Mouse (Mus musculus) liver, embryonic 11.5 days (tissue): ENCODE results near the gene 4930512M02Rik. TPM values are rescaled to one million over a fixed set of nuclear protein-coding genes. Genes with fewer than 3 reads are reported as not detected.

ENCODE experiments used
- ATAC-seq: fragments of 200-750 bp; cut with Nextera tagmentation; replicated peaks from 2 replicates; pipeline ENCODE4 v1.8.0; 2017; ENCODE audit warnings: moderate number of reproducible peaks, mild to moderate bottlenecking, moderate TSS enrichment, moderate library complexity; ENCODE audit not compliant: low FRiP score
- DNase-seq: peaks from one replicate; pipeline ENCODE4 v3.0.0-alpha.2; 2017; ENCODE audit warnings: low spot score
- H3K27ac ChIP-seq: fragments of 300-500 bp; sonication (generic); 2 replicates; pipeline ENCODE4 v1.5.1; 2014; ENCODE audit warnings: mild to moderate bottlenecking, low read depth, low read length, control low read depth
- H3K27me3 ChIP-seq: fragments of 300-500 bp; sonication (generic); replicated peaks from 2 replicates; pipeline ENCODE4 v1.6.1; 2014; ENCODE audit warnings: low read length, mixed read lengths; ENCODE audit not compliant: control insufficient read depth, insufficient read depth
- H3K36me3 ChIP-seq: fragments of 300-500 bp; sonication (generic); 2 replicates; pipeline ENCODE4 v1.6.1; 2014; ENCODE audit warnings: mild to moderate bottlenecking, low read length, moderate library complexity, mixed read lengths; ENCODE audit not compliant: control insufficient read depth, insufficient read depth
- H3K4me1 ChIP-seq: fragments of 300-500 bp; sonication (generic); replicated peaks from 2 replicates; pipeline ENCODE4 v1.6.1; 2014; ENCODE audit warnings: low read length, mixed read lengths; ENCODE audit not compliant: control insufficient read depth, insufficient read depth
- H3K4me2 ChIP-seq: fragments of 300-500 bp; sonication (generic); 2 replicates; pipeline ENCODE4 v1.6.1; 2014; ENCODE audit warnings: mild to moderate bottlenecking, control low read depth, moderate library complexity
- H3K4me3 ChIP-seq: fragments of 300-500 bp; sonication (generic); 2 replicates; pipeline ENCODE4 v1.5.1; 2014; ENCODE audit warnings: low read depth, low read length, control low read depth
- H3K9ac ChIP-seq: fragments of 300-500 bp; sonication (generic); 2 replicates; pipeline ENCODE4 v1.6.1; 2014; ENCODE audit warnings: low read depth, low read length, control low read depth
- H3K9me3 ChIP-seq: fragments of 300-500 bp; sonication (generic); 2 replicates; pipeline ENCODE4 v1.6.1; 2016; ENCODE audit warnings: low read length, inconsistent platforms, mixed read lengths; ENCODE audit not compliant: control insufficient read depth
- WGBS: fragments of 180-500 bp; shearing (Covaris S2); extraction: QIAGEN DNeasy Blood & Tissue Kit; methylation state at CpG from one replicate; pipeline ENCODE4 v1.1.7; 2014; 5-methylcytosine and 5-hydroxymethylcytosine counted together
- polyA plus RNA-seq: library from polyadenylated mRNA; unstranded; fragments of >200 nt; fragmentation: Nextera tagmentation; extraction: Ambion mirVana; gene quantifications from 2 replicates; pipeline ENCODE4 v1.2.1, GENCODE M21; 2014

4930512M02Rik gene
- polyA plus RNA-seq, 1 experiment from 2014 or later = not detected

- Histone ChIP-seq H3K4me1 (peaks cover 16% of the 10 kb centered on the region), H3K36me3 (no peaks in the 10 kb centered on the region), H3K9me3 (no peaks in the 10 kb centered on the region), H3K27me3 (no peaks in the 10 kb centered on the region), H3K9ac (no peak overlapping the region), H3K4me3 (no peak overlapping the region), H3K27ac (peak overlapping the region; percentile 60), H3K4me2 (0 out of 2 replicates have a peak overlapping the region, but pooled peaks have one; percentile 26)
- DNase-seq (no peak), ATAC-seq (peak; percentile 22)
- 71% methylated on average over 4 of the region's 4 CpGs for WGBS
Measured at GRCm38 (mm10) chr11:11657634-11658033, 30.0 kb upstream of the 4930512M02Rik start.

- peak overlapping the region; percentile 60 for H3K27ac ChIP-seq
- DNase-seq = peak; percentile 45
- no peaks in the 10 kb centered on the region for H3K9me3 ChIP-seq
- H3K9ac ChIP-seq = no peak overlapping the region
- no peaks in the 10 kb centered on the region for H3K27me3 ChIP-seq
- peak; percentile 93 for ATAC-seq
- H3K4me3 ChIP-seq = no peak overlapping the region
- H3K36me3 ChIP-seq = no peaks in the 10 kb centered on the region
- peaks cover 16% of the 10 kb centered on the region for H3K4me1 ChIP-seq
- peak overlapping the region; percentile 26 for H3K4me2 ChIP-seq
- 20% methylated on average over 5 of the region's 5 CpGs for WGBS
Measured at GRCm38 (mm10) chr11:11656995-11657530, 29.4 kb upstream of the 4930512M02Rik start.

GRCm38 (mm10) chr11:11656388-11656787 is 28.8 kb upstream of the 4930512M02Rik start:
- H3K27me3 ChIP-seq = no peaks in the 10 kb centered on the region
- ATAC-seq (peak; percentile 14; the same call in 1 of the 2 replicates), DNase-seq (no peak)
- H3K27ac ChIP-seq = peak overlapping the region; percentile 35; the same call in 1 of the 2 replicates
- H3K4me3 ChIP-seq = no peak overlapping the region
- peak overlapping the region; percentile 26 for H3K4me2 ChIP-seq
- WGBS = 43% methylated on average over 3 of the region's 3 CpGs
- H3K9me3 ChIP-seq = no peaks in the 10 kb centered on the region
- H3K4me1 ChIP-seq = peaks cover 16% of the 10 kb centered on the region
- H3K9ac ChIP-seq = peak overlapping the region; percentile 0; the same call in 1 of the 2 replicates
- no peaks in the 10 kb centered on the region for H3K36me3 ChIP-seq

- H3K36me3 ChIP-seq = no peaks in the 10 kb centered on the region
- no peak for DNase-seq
- H3K4me3 ChIP-seq = no peak overlapping the region
- H3K9me3 ChIP-seq = no peaks in the 10 kb centered on the region
- H3K4me2 ChIP-seq = no peak overlapping the region
- H3K9ac ChIP-seq = no peak overlapping the region
- ATAC-seq = no peak
- H3K4me1 ChIP-seq = no peaks in the 10 kb centered on the region
- no peaks in the 10 kb centered on the region for H3K27me3 ChIP-seq
- H3K27ac ChIP-seq = no peak overlapping the region
Measured at GRCm38 (mm10) chr11:11644303-11644702, 16.7 kb upstream of the 4930512M02Rik start.

- DNase-seq (no peak), ATAC-seq (no peak)
- Histone ChIP-seq H3K4me3 (no peak overlapping the region), H3K9me3 (no peaks in the 10 kb centered on the region), H3K4me1 (no peaks in the 10 kb centered on the region), H3K9ac (no peak overlapping the region), H3K27ac (no peak overlapping the region), H3K27me3 (no peaks in the 10 kb centered on the region), H3K36me3 (no peaks in the 10 kb centered on the region), H3K4me2 (no peak overlapping the region)
- WGBS = 46% methylated on average over 4 of the region's 4 CpGs
Measured at GRCm38 (mm10) chr11:11624073-11624705, 3.4 kb downstream of the 4930512M02Rik start.

GRCm38 (mm10) chr11:11609243-11609642 is 18.4 kb downstream of the 4930512M02Rik start:
- no peak overlapping the region for H3K27ac ChIP-seq
- no peak overlapping the region for H3K4me2 ChIP-seq
- WGBS = 52% methylated on average over 2 of the region's 2 CpGs
- DNase-seq = no peak
- no peaks in the 10 kb centered on the region for H3K4me1 ChIP-seq
- no peak overlapping the region for H3K4me3 ChIP-seq
- no peaks in the 10 kb centered on the region for H3K36me3 ChIP-seq
- H3K27me3 ChIP-seq = no peaks in the 10 kb centered on the region
- ATAC-seq = 0 out of 2 replicates have a peak, but pooled peaks have one; percentile 61
- H3K9ac ChIP-seq = no peak overlapping the region
- H3K9me3 ChIP-seq = peaks cover 11% of the 10 kb centered on the region

- no peaks in the 10 kb centered on the region for H3K9me3 ChIP-seq
- no peak overlapping the region for H3K4me3 ChIP-seq
- H3K4me2 ChIP-seq = no peak overlapping the region
- WGBS = 43% methylated on average over 2 of the region's 2 CpGs
- no peak overlapping the region for H3K9ac ChIP-seq
- H3K36me3 ChIP-seq = no peaks in the 10 kb centered on the region
- no peak overlapping the region for H3K27ac ChIP-seq
- no peaks in the 10 kb centered on the region for H3K27me3 ChIP-seq
- ATAC-seq = no peak
- H3K4me1 ChIP-seq = peaks cover 4% of the 10 kb centered on the region; the same call in 1 of the 2 replicates
- no peak for DNase-seq
Measured at GRCm38 (mm10) chr11:11587327-11587726, 40.3 kb downstream of the 4930512M02Rik start.

- no peak overlapping the region for H3K4me2 ChIP-seq
- H3K27me3 ChIP-seq = no peaks in the 10 kb centered on the region
- H3K9ac ChIP-seq = no peak overlapping the region
- DNase-seq (no peak), ATAC-seq (peak; percentile 36; the same call in 1 of the 2 replicates)
- no peak overlapping the region for H3K27ac ChIP-seq
- H3K9me3 ChIP-seq = no peaks in the 10 kb centered on the region
- H3K4me3 ChIP-seq = no peak overlapping the region
- H3K4me1 ChIP-seq = peaks cover 4% of the 10 kb centered on the region; the same call in 1 of the 2 replicates
- H3K36me3 ChIP-seq = no peaks in the 10 kb centered on the region
- 93% methylated on average over 1 of the region's 1 CpGs for WGBS
Measured at GRCm38 (mm10) chr11:11586423-11586822, 41.2 kb downstream of the 4930512M02Rik start.

- no peaks in the 10 kb centered on the region for H3K27me3 ChIP-seq
- DNase-seq (no peak), ATAC-seq (no peak)
- H3K36me3 ChIP-seq = no peaks in the 10 kb centered on the region
- peaks cover 19% of the 10 kb centered on the region for H3K4me1 ChIP-seq
- 44% methylated on average over 6 of the region's 6 CpGs for WGBS
- H3K9ac ChIP-seq = no peak overlapping the region
- H3K4me2 ChIP-seq = no peak overlapping the region
- H3K4me3 ChIP-seq = no peak overlapping the region
- no peak overlapping the region for H3K27ac ChIP-seq
- H3K9me3 ChIP-seq = no peaks in the 10 kb centered on the region
Measured at GRCm38 (mm10) chr11:11573691-11574090, 53.9 kb downstream of the 4930512M02Rik start.
